Mouse (Mus musculus): ENCODE results near the gene Cnp. TPM values are rescaled to one million over a fixed set of nuclear protein-coding genes. Genes with fewer than 3 reads are reported as not detected.

Gene Cnp
- polyA plus RNA-seq, 1 experiment: 6.9 TPM

GRCm38 (mm10) chr11:100622714-100623113 is 48.0 kb downstream of the Cnp start:
- Histone ChIP-seq H3K36me3 (ENCODE audit: control insufficient read depth, insufficient read depth, low read length, poor library complexity, severe bottlenecking) (no peaks in the 10 kb centered on the region), H3K27ac (ENCODE audit: insufficient read depth, low read length) (no peak overlapping the region), H3K4me1 (ENCODE audit: control insufficient read depth, insufficient read depth, low read length) (peaks cover 2% of the 10 kb centered on the region), H3K27me3 (ENCODE audit: control insufficient read depth, insufficient read depth, low read length, poor library complexity, severe bottlenecking) (no peaks in the 10 kb centered on the region), H3K4me3 (ENCODE audit: low read depth, low read length) (peak overlapping the region; percentile 75), H3K9me3 (replicated peaks; ENCODE audit: control insufficient read depth, insufficient read depth, low read length, poor library complexity, severe bottlenecking) (no peaks in the 10 kb centered on the region), H3K9ac (ENCODE audit: low read depth, poor library complexity, severe bottlenecking) (peak overlapping the region; percentile 89)
- TF ChIP-seq EP300 (IDR thresholded peaks at IDR 0.05; ENCODE audit: insufficient read depth, low read depth, low read length): peak; percentile 43; the same call in 1 of the 2 replicates
- TF ChIP-seq POLR2A (IDR thresholded peaks at IDR 0.05; ENCODE audit: insufficient read depth, low read length): peak; percentile 37
- peak; percentile 80 for TF ChIP-seq CTCF (IDR thresholded peaks at IDR 0.05; ENCODE audit: low read depth, low read length)

GRCm38 (mm10) chr11:100623867-100624266 is 49.2 kb downstream of the Cnp start:
- Histone ChIP-seq H3K27me3 (ENCODE audit: control insufficient read depth, insufficient read depth, low read length, poor library complexity, severe bottlenecking) (no peaks in the 10 kb centered on the region), H3K9ac (ENCODE audit: low read depth, poor library complexity, severe bottlenecking) (peak overlapping the region; percentile 89), H3K9me3 (replicated peaks; ENCODE audit: control insufficient read depth, insufficient read depth, low read length, poor library complexity, severe bottlenecking) (no peaks in the 10 kb centered on the region), H3K4me3 (ENCODE audit: low read depth, low read length) (no peak overlapping the region), H3K27ac (ENCODE audit: insufficient read depth, low read length) (no peak overlapping the region), H3K4me1 (ENCODE audit: control insufficient read depth, insufficient read depth, low read length) (peaks cover 2% of the 10 kb centered on the region), H3K36me3 (ENCODE audit: control insufficient read depth, insufficient read depth, low read length, poor library complexity, severe bottlenecking) (no peaks in the 10 kb centered on the region)
- TF ChIP-seq EP300 (IDR thresholded peaks at IDR 0.05; ENCODE audit: insufficient read depth, low read depth, low read length): no peak

- H3K27ac ChIP-seq (ENCODE audit: insufficient read depth, low read length): peak overlapping the region; percentile 5; the same call in 1 of the 2 replicates
- no peaks in the 10 kb centered on the region for H3K36me3 ChIP-seq (ENCODE audit: control insufficient read depth, insufficient read depth, low read length, poor library complexity, severe bottlenecking)
- no peak overlapping the region for H3K9ac ChIP-seq (ENCODE audit: low read depth, poor library complexity, severe bottlenecking)
- peak overlapping the region; percentile 7; the same call in 1 of the 2 replicates for H3K4me3 ChIP-seq (ENCODE audit: low read depth, low read length)
- TF ChIP-seq CTCF (IDR thresholded peaks at IDR 0.05; ENCODE audit: low read depth, low read length) (no peak), EP300 (IDR thresholded peaks at IDR 0.05; ENCODE audit: insufficient read depth, low read depth, low read length) (no peak), POLR2A (IDR thresholded peaks at IDR 0.05; ENCODE audit: insufficient read depth, low read length) (no peak)
- no peaks in the 10 kb centered on the region for H3K9me3 ChIP-seq (replicated peaks; ENCODE audit: control insufficient read depth, insufficient read depth, low read length, poor library complexity, severe bottlenecking)
- peaks cover 2% of the 10 kb centered on the region for H3K4me1 ChIP-seq (ENCODE audit: control insufficient read depth, insufficient read depth, low read length)
- no peaks in the 10 kb centered on the region for H3K27me3 ChIP-seq (ENCODE audit: control insufficient read depth, insufficient read depth, low read length, poor library complexity, severe bottlenecking)
Measured at GRCm38 (mm10) chr11:100625754-100626700, 51.3 kb downstream of the Cnp start.

GRCm38 (mm10) chr11:100626701-100627195 is 52.0 kb downstream of the Cnp start:
- H3K9me3 ChIP-seq (replicated peaks; ENCODE audit: control insufficient read depth, insufficient read depth, low read length, poor library complexity, severe bottlenecking): no peaks in the 10 kb centered on the region
- no peak overlapping the region for H3K9ac ChIP-seq (ENCODE audit: low read depth, poor library complexity, severe bottlenecking)
- no peaks in the 10 kb centered on the region for H3K27me3 ChIP-seq (ENCODE audit: control insufficient read depth, insufficient read depth, low read length, poor library complexity, severe bottlenecking)
- H3K27ac ChIP-seq (ENCODE audit: insufficient read depth, low read length): no peak overlapping the region
- H3K36me3 ChIP-seq (ENCODE audit: control insufficient read depth, insufficient read depth, low read length, poor library complexity, severe bottlenecking): no peaks in the 10 kb centered on the region
- H3K4me3 ChIP-seq (ENCODE audit: low read depth, low read length): peak overlapping the region; percentile 27
- TF ChIP-seq CTCF (IDR thresholded peaks at IDR 0.05; ENCODE audit: low read depth, low read length): peak; percentile 82
- TF ChIP-seq POLR2A (IDR thresholded peaks at IDR 0.05; ENCODE audit: insufficient read depth, low read length): no peak
- peak; percentile 31; the same call in 1 of the 2 replicates for TF ChIP-seq EP300 (IDR thresholded peaks at IDR 0.05; ENCODE audit: insufficient read depth, low read depth, low read length)
- peaks cover 2% of the 10 kb centered on the region for H3K4me1 ChIP-seq (ENCODE audit: control insufficient read depth, insufficient read depth, low read length)

- no peak overlapping the region for H3K9ac ChIP-seq (ENCODE audit: low read depth, poor library complexity, severe bottlenecking)
- TF ChIP-seq EP300 (IDR thresholded peaks at IDR 0.05; ENCODE audit: insufficient read depth, low read depth, low read length) (no peak), CTCF (IDR thresholded peaks at IDR 0.05; ENCODE audit: low read depth, low read length) (no peak), POLR2A (IDR thresholded peaks at IDR 0.05; ENCODE audit: insufficient read depth, low read length) (no peak)
- H3K36me3 ChIP-seq (ENCODE audit: control insufficient read depth, insufficient read depth, low read length, poor library complexity, severe bottlenecking): no peaks in the 10 kb centered on the region
- no peaks in the 10 kb centered on the region for H3K27me3 ChIP-seq (ENCODE audit: control insufficient read depth, insufficient read depth, low read length, poor library complexity, severe bottlenecking)
- H3K9me3 ChIP-seq (replicated peaks; ENCODE audit: control insufficient read depth, insufficient read depth, low read length, poor library complexity, severe bottlenecking): no peaks in the 10 kb centered on the region
- no peak overlapping the region for H3K27ac ChIP-seq (ENCODE audit: insufficient read depth, low read length)
- peaks cover 2% of the 10 kb centered on the region for H3K4me1 ChIP-seq (ENCODE audit: control insufficient read depth, insufficient read depth, low read length)
- H3K4me3 ChIP-seq (ENCODE audit: low read depth, low read length): no peak overlapping the region
Measured at GRCm38 (mm10) chr11:100628056-100628455, 53.4 kb downstream of the Cnp start.

GRCm38 (mm10) chr11:100628862-100629352 is 54.2 kb downstream of the Cnp start:
- TF ChIP-seq CTCF (IDR thresholded peaks at IDR 0.05; ENCODE audit: low read depth, low read length) (no peak), POLR2A (IDR thresholded peaks at IDR 0.05; ENCODE audit: insufficient read depth, low read length) (no peak), EP300 (IDR thresholded peaks at IDR 0.05; ENCODE audit: insufficient read depth, low read depth, low read length) (no peak)
- no peak overlapping the region for H3K27ac ChIP-seq (ENCODE audit: insufficient read depth, low read length)
- no peak overlapping the region for H3K4me3 ChIP-seq (ENCODE audit: low read depth, low read length)
- no peaks in the 10 kb centered on the region for H3K27me3 ChIP-seq (ENCODE audit: control insufficient read depth, insufficient read depth, low read length, poor library complexity, severe bottlenecking)
- H3K4me1 ChIP-seq (ENCODE audit: control insufficient read depth, insufficient read depth, low read length): peaks cover 2% of the 10 kb centered on the region
- H3K9ac ChIP-seq (ENCODE audit: low read depth, poor library complexity, severe bottlenecking): no peak overlapping the region
- no peaks in the 10 kb centered on the region for H3K36me3 ChIP-seq (ENCODE audit: control insufficient read depth, insufficient read depth, low read length, poor library complexity, severe bottlenecking)
- H3K9me3 ChIP-seq (replicated peaks; ENCODE audit: control insufficient read depth, insufficient read depth, low read length, poor library complexity, severe bottlenecking): no peaks in the 10 kb centered on the region

Measured in ES-Bruce4 (cell line).